Comparison of ENCODE assay signal across 18 mouse cellular contexts in genomic region chr12:44211555-44211954, GRCm38 (mm10). TPM values are rescaled to one million over a fixed set of nuclear protein-coding genes. Genes with fewer than 3 reads are reported as not detected.
DNase-seq lines count a peak whose midpoint lies in the region.
"Had no signal": no experiment of that assay in that cellular context is flagged by ENCODE, and none has a peak within 500 bp of the region (broad histone marks: within the 10 kb centered on the region; RNA-seq: fewer than 3 reads in every experiment).

No protein-coding gene starts in this region.

- H3K36me3 ChIP-seq in splenic B cell, adult 2 months (ENCODE audit: control insufficient read depth, insufficient read depth, low read length, poor library complexity, severe bottlenecking) = no peaks in the 10 kb centered on the region
- H3K36me3 ChIP-seq: embryonic facial prominence, embryonic 13.5 days; embryonic facial prominence, embryonic 15.5 days; forebrain, embryonic 12.5 days; G1E had no signal

- DNase-seq in A20 (ENCODE audit: low read depth, low spot score) = peak; percentile 67
- DNase-seq in B cell, adult 2 months = peak; percentile 30 to 42
- DNase-seq in splenic B cell, adult 2 months (ENCODE audit: low read depth, low spot score) = peak; percentile 63
- DNase-seq in adrenal gland, postnatal 10 days = no peak
- no peak for DNase-seq in spleen, adult 18-20 months
- DNase-seq: adrenal gland, adult 8-10 months; adrenal gland, postnatal 25 days; cerebellum, adult 11 months; cerebellum, adult 18-20 months; cerebellum, adult 8-10 months; cerebellum, adult 9-11 months; cerebellum, postnatal 14 days; cerebellum, postnatal 36 days; embryo, embryonic 11 days had no signal

- H3K27me3 ChIP-seq in splenic B cell, adult 2 months (ENCODE audit: control insufficient read depth, insufficient read depth, low read length, poor library complexity, severe bottlenecking) = no peaks in the 10 kb centered on the region
- H3K27me3 ChIP-seq: embryonic facial prominence, embryonic 13.5 days; embryonic facial prominence, embryonic 15.5 days had no signal

RNA-seq across cellular contexts. Expression of gene Dnajb9, which starts 1.4 kb away (rescaled TPM):
- total RNA-seq in adrenal gland, postnatal 10 days (2021) = 10 to 100 TPM; 27.0 to 41.1 TPM

RNA-seq across cellular contexts. Expression of gene Pnpla8, which starts 9.6 kb away (rescaled TPM):
- 100 to 1,000 TPM; 131 to 144 TPM for total RNA-seq in adrenal gland, postnatal 10 days (2021)

Comparison
In these comparisons a context has a peak if more than half of its experiments do, and no peak if none do; other contexts are left out.
1. DNase-seq: peak in A20 (single experiment), B cell, adult 2 months (2 of 2) and splenic B cell, adult 2 months (single experiment); none in adrenal gland, postnatal 10 days (single experiment) and spleen, adult 18-20 months (0 of 2).